Mouse (Mus musculus): ENCODE measurements around the gene Zswim8. TPM values are rescaled to one million over a fixed set of nuclear protein-coding genes. Genes with fewer than 3 reads are reported as not detected.

The Zswim8 gene
- total RNA-seq, 2 experiments from 2014 or later, result 21.1 to 51.8 TPM

- no peak for ATAC-seq (replicated peaks; ENCODE audit: poor library complexity, severe bottlenecking)
Observed at GRCm38 (mm10) chr14:20725660-20726339, 18.4 kb downstream of the Zswim8 start.

GRCm38 (mm10) chr14:20729871-20730270 lies 22.5 kb downstream of the Zswim8 start:
- no peak for ATAC-seq (replicated peaks; ENCODE audit: poor library complexity, severe bottlenecking)

- ATAC-seq (replicated peaks; ENCODE audit: poor library complexity, severe bottlenecking), result peak; percentile 13; the same call in 1 of the 2 replicates
Observed at GRCm38 (mm10) chr14:20730853-20731602, 23.7 kb downstream of the Zswim8 start.

- ATAC-seq (replicated peaks; ENCODE audit: poor library complexity, severe bottlenecking), result peak; percentile 33
Observed at GRCm38 (mm10) chr14:20733041-20733951, 25.9 kb downstream of the Zswim8 start.

GRCm38 (mm10) chr14:20733952-20734774 lies 26.8 kb downstream of the Zswim8 start, which contains the start of gene Ndst2:
Ndst2 (minus strand) TSS chr14:20734562.
- ATAC-seq (replicated peaks; ENCODE audit: poor library complexity, severe bottlenecking), result peak; percentile 88

- ATAC-seq (replicated peaks; ENCODE audit: poor library complexity, severe bottlenecking), result no peak
Observed at GRCm38 (mm10) chr14:20735052-20735451, 27.7 kb downstream of the Zswim8 start.

- no peak for ATAC-seq (replicated peaks; ENCODE audit: poor library complexity, severe bottlenecking)
Observed at GRCm38 (mm10) chr14:20735892-20736390, 28.6 kb downstream of the Zswim8 start.

GRCm38 (mm10) chr14:20737306-20737705 lies 30.0 kb downstream of the Zswim8 start:
- ATAC-seq (replicated peaks; ENCODE audit: poor library complexity, severe bottlenecking), result peak; percentile 54

GRCm38 (mm10) chr14:20738511-20738910 lies 31.2 kb downstream of the Zswim8 start:
- ATAC-seq (replicated peaks; ENCODE audit: poor library complexity, severe bottlenecking), result no peak

GRCm38 (mm10) chr14:20741301-20741700 lies 33.9 kb downstream of the Zswim8 start:
- no peak for ATAC-seq (replicated peaks; ENCODE audit: poor library complexity, severe bottlenecking)

GRCm38 (mm10) chr14:20743614-20744013 lies 36.3 kb downstream of the Zswim8 start:
- no peak for ATAC-seq (replicated peaks; ENCODE audit: poor library complexity, severe bottlenecking)

- ATAC-seq (replicated peaks; ENCODE audit: poor library complexity, severe bottlenecking), result no peak
Observed at GRCm38 (mm10) chr14:20746935-20747334, 39.6 kb downstream of the Zswim8 start.

GRCm38 (mm10) chr14:20748388-20748787 lies 41.0 kb downstream of the Zswim8 start:
- no peak for ATAC-seq (replicated peaks; ENCODE audit: poor library complexity, severe bottlenecking)

GRCm38 (mm10) chr14:20749494-20750051 lies 42.2 kb downstream of the Zswim8 start:
- ATAC-seq (replicated peaks; ENCODE audit: poor library complexity, severe bottlenecking), result no peak

GRCm38 (mm10) chr14:20750503-20750902 lies 43.2 kb downstream of the Zswim8 start:
- no peak for ATAC-seq (replicated peaks; ENCODE audit: poor library complexity, severe bottlenecking)

GRCm38 (mm10) chr14:20753792-20754191 lies 46.4 kb downstream of the Zswim8 start:
- no peak for ATAC-seq (replicated peaks; ENCODE audit: poor library complexity, severe bottlenecking)

- ATAC-seq (replicated peaks; ENCODE audit: poor library complexity, severe bottlenecking), result no peak
Observed at GRCm38 (mm10) chr14:20757370-20757907, 50.1 kb downstream of the Zswim8 start.

GRCm38 (mm10) chr14:20758768-20759435 lies 51.5 kb downstream of the Zswim8 start:
- no peak for ATAC-seq (replicated peaks; ENCODE audit: poor library complexity, severe bottlenecking)

All from granulocyte monocyte progenitor cell, adult 5-6 weeks (primary cell).